ENCODE assay signal across 13 mouse cellular contexts in genomic region chr13:90729078-90729477, GRCm38 (mm10).
DNase-seq lines count a peak whose midpoint lies in the region; ATAC-seq and TF ChIP-seq lines count a peak whose summit lies in the region.
"Had no signal": no experiment of that assay in that cellular context is flagged by ENCODE, and none has a peak within 500 bp of the region (broad histone marks: within the 10 kb centered on the region; RNA-seq: fewer than 3 reads in every experiment).

No protein-coding gene starts in this region.

- no peak for TF ChIP-seq CTCF in cerebellum, adult 2 months (IDR thresholded peaks at IDR 0.05; ENCODE audit: borderline replicate concordance, insufficient read depth, low read depth, low read length)

- H3K9me3 ChIP-seq in kidney, embryonic 14.5 days (ENCODE audit: control insufficient read depth, low read length), result no peaks in the 10 kb centered on the region
- no peaks in the 10 kb centered on the region for H3K9me3 ChIP-seq in kidney, embryonic 16.5 days (ENCODE audit: low read length)
- H3K9me3 ChIP-seq: heart, embryonic 13.5 days; liver, embryonic 13.5 days; megakaryocyte, embryonic 14.5 days; neural tube, embryonic 13.5 days had no signal

- H3K4me1 ChIP-seq in cerebellum, adult 2 months (ENCODE audit: control insufficient read depth, insufficient read depth, low read length), result no peaks in the 10 kb centered on the region
- H3K4me1 ChIP-seq in kidney, embryonic 14.5 days (ENCODE audit: control insufficient read depth, insufficient read depth, low read length), result peaks cover under 1% of the 10 kb centered on the region; the same call in 1 of the 2 replicates
- H3K4me1 ChIP-seq in kidney, embryonic 16.5 days (ENCODE audit: insufficient read depth, low read length), result peaks cover 3% of the 10 kb centered on the region
- H3K4me1 ChIP-seq: liver, embryonic 13.5 days; megakaryocyte, embryonic 14.5 days had no signal

- no peaks in the 10 kb centered on the region for H3K27me3 ChIP-seq in cerebellum, adult 2 months (ENCODE audit: control insufficient read depth, insufficient read depth, low read length)
- no peaks in the 10 kb centered on the region for H3K27me3 ChIP-seq in kidney, embryonic 14.5 days (ENCODE audit: control insufficient read depth, insufficient read depth, low read length)
- no peaks in the 10 kb centered on the region for H3K27me3 ChIP-seq in kidney, embryonic 16.5 days (ENCODE audit: insufficient read depth, low read length)
- H3K27me3 ChIP-seq: heart, embryonic 13.5 days; liver, embryonic 13.5 days; megakaryocyte, embryonic 14.5 days; neural tube, embryonic 13.5 days had no signal

- ATAC-seq in kidney, embryonic 14.5 days (ENCODE audit: low FRiP score, low TSS enrichment), result no peak
- peak; percentile 77 for ATAC-seq in kidney, embryonic 16.5 days (ENCODE audit: low FRiP score, low TSS enrichment)

- no peaks in the 10 kb centered on the region for H3K36me3 ChIP-seq in kidney, embryonic 14.5 days (ENCODE audit: control insufficient read depth, insufficient read depth, low read length)
- H3K36me3 ChIP-seq in kidney, embryonic 16.5 days (ENCODE audit: insufficient read depth, low read length), result no peaks in the 10 kb centered on the region
- H3K36me3 ChIP-seq: heart, embryonic 13.5 days; liver, embryonic 13.5 days; neural tube, embryonic 13.5 days had no signal

- H3K9ac ChIP-seq in kidney, embryonic 14.5 days (ENCODE audit: low read depth, low read length), result no peak overlapping the region
- no peak overlapping the region for H3K9ac ChIP-seq in kidney, embryonic 16.5 days (replicated peaks; ENCODE audit: low read length)
- H3K9ac ChIP-seq: heart, embryonic 13.5 days; liver, embryonic 13.5 days; neural tube, embryonic 13.5 days had no signal

- DNase-seq in cerebellum, adult 2 months, result peak; percentile 11 to 25
- no peak for DNase-seq in cerebellum, adult 9-10 months
- DNase-seq in kidney, adult 11 months, result peak; percentile 19
- peak; percentile 30 for DNase-seq in embryo, embryonic 11 days
- no peak for DNase-seq in spleen, postnatal 4 days (ENCODE audit: low spot score in 2 of 2)
- DNase-seq in urinary bladder, adult 2 months (ENCODE audit: low spot score), result no peak
- DNase-seq: liver, embryonic 13.5 days; thymus, postnatal 14 days had no signal

- H3K27ac ChIP-seq in cerebellum, adult 2 months (ENCODE audit: insufficient read depth, low read length), result no peak overlapping the region
- H3K27ac ChIP-seq in kidney, embryonic 14.5 days (ENCODE audit: low read depth, low read length), result no peak overlapping the region
- H3K27ac ChIP-seq in kidney, embryonic 16.5 days (ENCODE audit: low read length), result no peak overlapping the region
- H3K27ac ChIP-seq: heart, embryonic 13.5 days; liver, embryonic 13.5 days; neural tube, embryonic 13.5 days had no signal

- H3K4me2 ChIP-seq in kidney, embryonic 14.5 days (replicated peaks; ENCODE audit: low read depth, low read length), result no peak overlapping the region
- H3K4me2 ChIP-seq in kidney, embryonic 16.5 days (replicated peaks; ENCODE audit: low read depth, low read length), result no peak overlapping the region
- H3K4me2 ChIP-seq: heart, embryonic 13.5 days; liver, embryonic 13.5 days; neural tube, embryonic 13.5 days had no signal

- TF ChIP-seq POLR2A in cerebellum, adult 2 months (IDR thresholded peaks at IDR 0.05; ENCODE audit: borderline replicate concordance, insufficient read depth, low read length), result no peak

- H3K4me3 ChIP-seq in cerebellum, adult 2 months (replicated peaks; ENCODE audit: insufficient read depth, low read depth, low read length), result no peak overlapping the region
- no peak overlapping the region for H3K4me3 ChIP-seq in kidney, embryonic 14.5 days (ENCODE audit: low read length)
- no peak overlapping the region for H3K4me3 ChIP-seq in kidney, embryonic 16.5 days (ENCODE audit: low read length)
- H3K4me3 ChIP-seq: heart, embryonic 13.5 days; liver, embryonic 13.5 days; megakaryocyte, embryonic 14.5 days; neural tube, embryonic 13.5 days had no signal

Comparison
In these comparisons a context has a peak if more than half of its experiments do, and no peak if none do; other contexts are left out.
1. DNase-seq: peak in cerebellum, adult 2 months (2 of 2), kidney, adult 11 months (single experiment) and embryo, embryonic 11 days (single experiment); none in cerebellum, adult 9-10 months (single experiment), spleen, postnatal 4 days (0 of 2) and urinary bladder, adult 2 months (single experiment).